Mouse (Mus musculus): ENCODE results near the gene Zdhhc6.

Zdhhc6 gene

DNA sequence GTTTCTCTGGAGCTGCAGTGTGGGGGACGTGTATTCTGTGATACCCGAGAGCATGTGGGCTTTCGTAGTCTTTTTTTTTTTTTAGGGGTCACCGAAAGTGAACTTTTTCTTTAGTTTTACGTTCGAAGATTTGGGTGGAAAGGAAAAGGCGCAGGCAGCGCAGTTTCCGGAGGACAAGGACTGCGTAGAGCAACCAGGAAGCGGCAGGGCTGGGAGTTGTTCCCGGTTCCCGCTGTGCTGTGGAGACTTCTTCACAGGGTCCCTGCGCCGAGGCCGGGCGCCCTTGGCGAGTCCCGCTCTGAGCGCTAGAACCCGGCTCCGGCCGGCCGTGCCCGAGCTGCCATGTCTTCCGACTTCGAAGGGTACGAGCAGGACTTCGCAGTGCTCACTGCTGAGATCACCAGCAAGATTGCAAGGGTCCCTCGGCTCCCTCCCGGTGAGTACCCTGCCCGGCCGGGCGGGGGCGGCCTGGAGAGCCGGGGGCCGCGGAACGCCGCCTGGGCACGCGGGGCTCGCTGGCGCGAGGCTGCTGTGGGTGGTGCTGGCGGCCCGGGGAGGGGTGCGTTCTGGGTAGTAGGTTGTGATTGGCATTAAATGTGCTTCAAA lies 380 bp upstream of the Zdhhc6 start, which contains the start of gene Vti1a:
Gene Vti1a (plus strand): TSS at position 187 of the 606 bp plus-strand sequence.
- in situ Hi-C loops (cut with MboI; ENCODE audit: low pct_unique_long_range_greater_than_20kb in 1 of 2, low sequenced_read_pairs in 2 of 2, unreplicated experiment in 1 of 2) = no loop called here

- in situ Hi-C loops (cut with MboI; ENCODE audit: low pct_unique_long_range_greater_than_20kb in 1 of 2, low sequenced_read_pairs in 2 of 2, unreplicated experiment in 1 of 2) = no loop called here
Measured at GRCm38 (mm10) chr19:55313649-55314048, 2.2 kb downstream of the Zdhhc6 start.

- in situ Hi-C loops (cut with MboI; ENCODE audit: low pct_unique_long_range_greater_than_20kb in 1 of 2, low sequenced_read_pairs in 2 of 2, unreplicated experiment in 1 of 2) = no loop called here
Measured at GRCm38 (mm10) chr19:55311874-55312273, 4.0 kb downstream of the Zdhhc6 start.

GRCm38 (mm10) chr19:55305024-55305423 lies 10.8 kb downstream of the Zdhhc6 start:
- in situ Hi-C loops (cut with MboI; ENCODE audit: low pct_unique_long_range_greater_than_20kb in 1 of 2, low sequenced_read_pairs in 2 of 2, unreplicated experiment in 1 of 2) = loop anchor here in 1 of 2 experiments (10.0 kb wide), 1 partner anchor 80 kb away; no protein-coding TSS in a partner anchor

GRCm38 (mm10) chr19:55300525-55300924 lies 15.3 kb downstream of the Zdhhc6 start:
- in situ Hi-C loops (cut with MboI; ENCODE audit: low pct_unique_long_range_greater_than_20kb in 1 of 2, low sequenced_read_pairs in 2 of 2, unreplicated experiment in 1 of 2) = loop anchor here in 1 of 2 experiments (10.0 kb wide), 1 partner anchor 76 kb away; no protein-coding TSS in a partner anchor

GRCm38 (mm10) chr19:55299378-55299777 lies 16.5 kb downstream of the Zdhhc6 start:
- in situ Hi-C loops (cut with MboI; ENCODE audit: low pct_unique_long_range_greater_than_20kb in 1 of 2, low sequenced_read_pairs in 2 of 2, unreplicated experiment in 1 of 2) = loop anchor here in 1 of 2 experiments (5.0 kb wide), 1 partner anchor 77 kb away; no protein-coding TSS in a partner anchor

DNA sequence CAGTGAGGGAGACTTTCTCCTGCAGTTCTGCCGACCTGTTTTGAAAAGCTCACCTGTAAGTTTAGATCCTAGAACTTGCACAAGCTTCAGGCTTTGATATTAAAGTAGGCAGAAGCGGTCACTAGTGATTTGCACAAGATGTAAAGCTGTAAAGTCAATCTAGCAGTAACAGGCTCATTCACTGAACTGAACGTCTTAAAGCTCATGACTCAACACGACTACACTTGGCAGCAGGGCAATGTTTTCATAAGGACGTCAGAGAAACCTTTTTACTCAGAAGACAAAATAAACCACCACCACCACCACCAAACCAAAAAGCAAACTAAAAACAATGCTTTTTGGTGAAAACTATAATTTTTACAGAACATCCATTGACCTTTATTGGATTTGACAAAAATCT lies 17.9 kb downstream of the Zdhhc6 start:
- in situ Hi-C loops (cut with MboI; ENCODE audit: low pct_unique_long_range_greater_than_20kb in 1 of 2, low sequenced_read_pairs in 2 of 2, unreplicated experiment in 1 of 2) = loop anchor here in 1 of 2 experiments (5.0 kb wide), 1 partner anchor 76 kb away; no protein-coding TSS in a partner anchor

DNA sequence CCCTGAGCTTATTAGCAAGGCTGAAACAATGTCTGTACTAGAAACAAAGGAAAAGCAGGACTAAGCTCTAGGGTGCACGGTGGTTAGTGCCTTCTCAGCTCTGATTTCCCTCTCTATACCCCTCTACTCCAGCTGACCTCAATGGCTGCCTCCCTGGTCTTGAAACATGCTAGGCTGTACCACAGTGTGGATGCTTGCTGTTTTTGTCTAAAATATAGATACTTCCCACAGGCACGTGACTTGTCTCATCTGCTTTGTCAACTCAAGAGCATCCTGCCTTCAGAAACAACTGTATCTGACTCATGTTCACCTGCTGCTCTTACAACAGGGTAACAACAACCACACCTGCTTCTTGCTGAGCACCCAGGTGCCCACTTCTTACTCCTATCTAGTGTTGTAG lies 18.3 kb downstream of the Zdhhc6 start:
- in situ Hi-C loops (cut with MboI; ENCODE audit: low pct_unique_long_range_greater_than_20kb in 1 of 2, low sequenced_read_pairs in 2 of 2, unreplicated experiment in 1 of 2) = loop anchor here in 1 of 2 experiments (5.0 kb wide), 1 partner anchor 75 kb away; no protein-coding TSS in a partner anchor

- in situ Hi-C loops (cut with MboI; ENCODE audit: low pct_unique_long_range_greater_than_20kb in 1 of 2, low sequenced_read_pairs in 2 of 2, unreplicated experiment in 1 of 2) = loop anchor here in 1 of 2 experiments (5.0 kb wide), 1 partner anchor 74 kb away; no protein-coding TSS in a partner anchor
Measured at GRCm38 (mm10) chr19:55296301-55296700, 19.5 kb downstream of the Zdhhc6 start.

DNA sequence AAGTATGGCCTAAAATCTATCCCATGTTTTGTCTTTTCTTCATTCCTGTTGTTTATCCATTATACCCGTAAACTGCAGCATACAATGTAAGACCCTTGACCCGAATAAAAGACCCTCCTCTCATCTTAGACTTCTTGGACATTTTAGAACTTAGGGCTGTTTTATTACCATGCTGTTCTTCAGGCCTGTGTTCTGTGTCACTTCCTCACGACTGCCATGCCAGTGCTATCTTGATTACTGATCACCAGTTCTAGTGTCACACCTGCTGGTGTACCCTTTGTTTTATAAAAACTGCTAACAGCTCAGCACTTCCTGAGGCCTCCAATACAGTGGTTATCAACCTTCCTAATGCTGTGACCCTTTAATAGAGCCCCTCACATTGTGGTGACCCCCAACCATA lies 20.3 kb downstream of the Zdhhc6 start:
- in situ Hi-C loops (cut with MboI; ENCODE audit: low pct_unique_long_range_greater_than_20kb in 1 of 2, low sequenced_read_pairs in 2 of 2, unreplicated experiment in 1 of 2) = loop anchor here in 1 of 2 experiments (5.0 kb wide), 1 partner anchor 73 kb away; no protein-coding TSS in a partner anchor

- in situ Hi-C loops (cut with MboI; ENCODE audit: low pct_unique_long_range_greater_than_20kb in 1 of 2, low sequenced_read_pairs in 2 of 2, unreplicated experiment in 1 of 2) = loop anchor here in 1 of 2 experiments (5.0 kb wide), 1 partner anchor 73 kb away; no protein-coding TSS in a partner anchor
Measured at GRCm38 (mm10) chr19:55295075-55295474, 20.8 kb downstream of the Zdhhc6 start.

- in situ Hi-C loops (cut with MboI; ENCODE audit: low pct_unique_long_range_greater_than_20kb in 1 of 2, low sequenced_read_pairs in 2 of 2, unreplicated experiment in 1 of 2) = no loop called here
Measured at GRCm38 (mm10) chr19:55293175-55293574, 22.7 kb downstream of the Zdhhc6 start.

DNA sequence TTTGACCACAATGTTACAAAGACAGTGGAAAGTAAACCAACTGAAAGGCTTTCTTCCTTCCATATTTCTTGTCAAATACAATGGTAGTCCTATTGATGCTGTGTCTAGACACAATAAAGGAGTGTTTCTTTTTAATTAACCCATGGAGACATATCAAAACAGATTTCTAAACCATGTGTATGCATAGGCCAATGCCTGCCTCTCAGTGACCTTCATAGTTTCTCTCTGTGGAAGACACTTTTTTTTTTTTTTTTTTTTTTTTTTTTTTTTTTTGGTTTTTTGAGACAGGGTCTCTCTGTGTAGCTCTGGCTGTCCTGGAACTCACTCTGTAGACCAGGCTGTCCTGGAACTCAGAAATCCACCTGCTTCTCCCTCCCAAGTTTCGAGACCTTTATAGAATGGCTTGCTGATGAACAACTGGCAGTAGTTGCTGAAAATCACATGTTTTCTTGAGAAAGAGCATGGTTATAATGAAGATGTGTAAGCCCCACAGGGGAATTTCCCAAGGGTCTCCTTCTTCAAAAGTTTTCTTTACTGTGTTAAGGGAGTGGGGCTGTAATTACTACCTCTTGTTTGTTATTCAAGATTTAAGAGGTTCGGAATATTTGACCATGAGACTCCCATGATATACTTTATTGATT lies 23.5 kb downstream of the Zdhhc6 start:
- in situ Hi-C loops (cut with MboI; ENCODE audit: low pct_unique_long_range_greater_than_20kb in 1 of 2, low sequenced_read_pairs in 2 of 2, unreplicated experiment in 1 of 2) = no loop called here

DNA sequence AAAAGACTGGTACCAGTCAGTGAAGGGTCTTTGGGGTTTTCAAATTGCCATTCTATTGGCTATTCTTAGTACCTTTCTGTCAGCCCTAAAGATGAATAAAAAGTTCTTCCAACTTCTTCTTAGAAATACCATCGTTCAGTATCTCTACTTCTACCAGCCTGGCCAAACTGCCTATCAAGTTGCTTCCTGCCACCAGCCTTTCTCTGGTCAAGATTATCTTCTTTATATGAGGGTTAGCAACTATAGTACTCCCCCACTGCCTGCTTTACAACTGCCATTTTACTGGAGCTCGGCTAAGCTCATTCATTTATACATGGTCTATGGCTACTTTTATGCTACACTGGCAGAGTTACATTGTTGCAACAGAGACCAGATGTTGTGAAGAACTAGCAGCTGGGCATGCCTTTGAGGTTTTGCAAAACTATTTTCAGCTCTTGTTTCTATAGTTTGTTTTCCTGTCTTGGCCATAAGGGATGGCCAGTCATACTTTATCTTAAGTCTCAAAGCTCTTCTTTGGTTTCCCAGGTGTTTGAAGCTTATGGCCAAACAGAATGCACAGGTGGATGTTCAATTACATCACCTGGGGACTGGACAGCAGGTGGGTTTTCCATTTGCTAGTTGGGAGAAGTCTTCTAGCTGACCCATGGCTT lies 25.1 kb downstream of the Zdhhc6 start:
- in situ Hi-C loops (cut with MboI; ENCODE audit: low pct_unique_long_range_greater_than_20kb in 1 of 2, low sequenced_read_pairs in 2 of 2, unreplicated experiment in 1 of 2) = no loop called here

- in situ Hi-C loops (cut with MboI; ENCODE audit: low pct_unique_long_range_greater_than_20kb in 1 of 2, low sequenced_read_pairs in 2 of 2, unreplicated experiment in 1 of 2) = no loop called here
Measured at GRCm38 (mm10) chr19:55288974-55289373, 26.9 kb downstream of the Zdhhc6 start.

GRCm38 (mm10) chr19:55286034-55286433 lies 29.8 kb downstream of the Zdhhc6 start:
- in situ Hi-C loops (cut with MboI; ENCODE audit: low pct_unique_long_range_greater_than_20kb in 1 of 2, low sequenced_read_pairs in 2 of 2, unreplicated experiment in 1 of 2) = no loop called here

GRCm38 (mm10) chr19:55284093-55284492 lies 31.7 kb downstream of the Zdhhc6 start:
- in situ Hi-C loops (cut with MboI; ENCODE audit: low pct_unique_long_range_greater_than_20kb in 1 of 2, low sequenced_read_pairs in 2 of 2, unreplicated experiment in 1 of 2) = no loop called here

GRCm38 (mm10) chr19:55276770-55277169 lies 39.1 kb downstream of the Zdhhc6 start:
- in situ Hi-C loops (cut with MboI; ENCODE audit: low pct_unique_long_range_greater_than_20kb in 1 of 2, low sequenced_read_pairs in 2 of 2, unreplicated experiment in 1 of 2) = no loop called here

DNA sequence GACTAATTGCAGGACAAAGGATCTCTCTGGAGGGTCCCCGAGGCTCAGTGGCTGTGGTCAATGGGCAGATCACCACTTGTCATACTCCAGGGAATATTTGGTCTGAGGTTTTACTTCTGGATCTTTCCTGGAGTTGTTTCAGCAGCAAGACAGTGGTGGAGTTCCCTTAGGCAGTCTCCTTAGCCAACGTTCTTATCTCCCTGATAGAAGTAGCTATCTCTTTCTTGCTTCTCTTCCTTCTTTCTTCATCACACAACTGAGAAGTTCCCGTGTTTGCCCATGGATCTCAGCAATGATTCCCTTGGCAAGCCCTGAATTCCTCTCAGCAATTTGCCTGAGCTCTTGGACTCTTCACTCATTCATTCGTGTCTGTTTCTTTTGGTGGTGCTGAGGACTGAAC lies 39.7 kb downstream of the Zdhhc6 start:
- in situ Hi-C loops (cut with MboI; ENCODE audit: low pct_unique_long_range_greater_than_20kb in 1 of 2, low sequenced_read_pairs in 2 of 2, unreplicated experiment in 1 of 2) = no loop called here
